Mouse (Mus musculus): ENCODE measurements around the gene Ate1.

- no peak for TF ChIP-seq CTCF (IDR thresholded peaks at IDR 0.05; ENCODE audit: extremely low read depth, insufficient read length, insufficient replicate concordance, low read depth, low read length)
- no peak for TF ChIP-seq POLR2A (IDR thresholded peaks at IDR 0.05; ENCODE audit: low read depth, low read length)
Measured at GRCm38 (mm10) chr7:130381387-130381951, 138.7 kb downstream of the Ate1 start.

Data from small intestine, adult 2 months (tissue).